Mouse (Mus musculus) kidney, embryonic 16.5 days (tissue): ENCODE results near the gene Caly. TPM values are rescaled to one million over a fixed set of nuclear protein-coding genes. Genes with fewer than 3 reads are reported as not detected.

Experiments
- ATAC-seq: fragments of 200-750 bp; cut with Nextera tagmentation; 2 replicates; pipeline ENCODE4 v1.8.0; 2017; ENCODE audit warnings: moderate TSS enrichment; ENCODE audit not compliant: low FRiP score, low TSS enrichment
- H3K27ac ChIP-seq: fragments of 300-500 bp; sonication (generic); 2 replicates; pipeline ENCODE4 v1.5.1; 2014; ENCODE audit warnings: low read length
- H3K27me3 ChIP-seq: fragments of 300-500 bp; sonication (generic); 2 replicates; pipeline ENCODE4 v1.6.1; 2014; ENCODE audit warnings: low read length, control low read depth, mixed read lengths; ENCODE audit not compliant: insufficient read depth
- H3K36me3 ChIP-seq: fragments of 300-500 bp; sonication (generic); 2 replicates; pipeline ENCODE4 v1.6.1; 2014; ENCODE audit warnings: low read length, control low read depth, mixed read lengths; ENCODE audit not compliant: insufficient read depth
- H3K4me1 ChIP-seq: fragments of 300-500 bp; sonication (generic); 2 replicates; pipeline ENCODE4 v1.6.1; 2014; ENCODE audit warnings: low read length, control low read depth, mixed read lengths; ENCODE audit not compliant: insufficient read depth
- H3K4me2 ChIP-seq: fragments of 300-500 bp; sonication (generic); replicated peaks from 2 replicates; pipeline ENCODE4 v1.6.1; 2014; ENCODE audit warnings: low read depth, low read length
- H3K4me3 ChIP-seq: fragments of 300-500 bp; sonication (generic); 2 replicates; pipeline ENCODE4 v1.5.1; 2014; ENCODE audit warnings: mild to moderate bottlenecking, low read length
- H3K9ac ChIP-seq: fragments of 300-500 bp; sonication (generic); replicated peaks from 2 replicates; pipeline ENCODE4 v1.6.1; 2014; ENCODE audit warnings: low read length
- H3K9me3 ChIP-seq: fragments of 300-500 bp; sonication (generic); 2 replicates; pipeline ENCODE4 v1.6.1; 2016; ENCODE audit warnings: low read length, control low read depth
- WGBS: fragments of 180-500 bp; shearing (Covaris S2); extraction: QIAGEN DNeasy Blood & Tissue Kit; methylation state at CpG from one replicate; pipeline ENCODE4 v1.1.7; 2014; 5-methylcytosine and 5-hydroxymethylcytosine counted together
- polyA plus RNA-seq: library from polyadenylated mRNA; unstranded; fragments of >200 nt; fragmentation: Nextera tagmentation; extraction: Ambion mirVana; gene quantifications from 2 replicates; pipeline ENCODE4 v1.2.1, GENCODE M21; 2015

Caly gene
- polyA plus RNA-seq, 1 experiment from 2014 or later: 0.99 TPM

DNA sequence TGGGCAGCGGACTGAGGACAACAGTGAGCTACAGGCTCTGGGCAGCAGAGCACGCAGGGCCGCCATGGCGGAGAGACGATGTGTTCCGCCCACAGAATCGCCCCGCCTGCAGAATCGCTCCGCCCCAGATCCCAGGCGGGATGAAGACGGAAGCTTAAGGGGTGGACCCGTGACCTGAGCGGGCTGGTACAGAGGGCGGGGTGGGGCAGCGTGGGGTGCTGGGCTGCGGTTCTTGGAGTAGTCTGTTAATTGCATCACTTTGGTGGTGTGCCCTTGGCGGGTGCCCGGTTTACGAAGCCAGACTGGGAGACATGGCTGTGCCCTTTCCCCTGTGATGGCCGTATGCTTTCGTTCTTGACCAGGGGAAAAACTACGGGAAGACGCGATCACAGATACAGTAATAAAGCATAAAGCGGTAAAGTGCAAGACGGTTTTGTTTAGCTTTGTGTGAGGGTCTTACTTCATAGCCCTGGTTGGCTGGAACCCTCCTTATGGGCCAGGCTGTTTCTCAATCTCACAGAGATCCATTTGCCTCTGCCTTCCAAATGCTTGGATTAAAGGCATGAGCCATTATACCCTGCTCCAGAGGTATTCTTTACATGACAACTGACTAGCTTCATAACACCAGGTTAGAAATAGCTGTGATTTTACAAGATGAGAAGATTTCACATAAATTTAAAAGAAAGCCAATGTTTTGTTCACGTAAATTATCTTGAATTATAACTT lies 34.1 kb upstream of the Caly start, which contains the start of gene Echs1:
TSS of gene Echs1 (minus strand) at position 148 of the 726 bp plus-strand sequence.
- H3K27ac ChIP-seq: peak within 1 kb of the TSS; percentile 91
- H3K9ac ChIP-seq: peak within 1 kb of the TSS; percentile 91
- peaks cover 12% of the 10 kb centered on the region for H3K36me3 ChIP-seq
- no peaks in the 10 kb centered on the region for H3K9me3 ChIP-seq
- ATAC-seq: peak; percentile 97
- peaks cover 3% of the 10 kb centered on the region; the same call in 1 of the 2 replicates for H3K4me1 ChIP-seq
- H3K4me2 ChIP-seq: peak within 1 kb of the TSS; percentile 96
- 4% methylated on average over 28 of the region's 28 CpGs for WGBS
- peak within 1 kb of the TSS; percentile 88 for H3K4me3 ChIP-seq
- no peaks in the 10 kb centered on the region for H3K27me3 ChIP-seq

DNA sequence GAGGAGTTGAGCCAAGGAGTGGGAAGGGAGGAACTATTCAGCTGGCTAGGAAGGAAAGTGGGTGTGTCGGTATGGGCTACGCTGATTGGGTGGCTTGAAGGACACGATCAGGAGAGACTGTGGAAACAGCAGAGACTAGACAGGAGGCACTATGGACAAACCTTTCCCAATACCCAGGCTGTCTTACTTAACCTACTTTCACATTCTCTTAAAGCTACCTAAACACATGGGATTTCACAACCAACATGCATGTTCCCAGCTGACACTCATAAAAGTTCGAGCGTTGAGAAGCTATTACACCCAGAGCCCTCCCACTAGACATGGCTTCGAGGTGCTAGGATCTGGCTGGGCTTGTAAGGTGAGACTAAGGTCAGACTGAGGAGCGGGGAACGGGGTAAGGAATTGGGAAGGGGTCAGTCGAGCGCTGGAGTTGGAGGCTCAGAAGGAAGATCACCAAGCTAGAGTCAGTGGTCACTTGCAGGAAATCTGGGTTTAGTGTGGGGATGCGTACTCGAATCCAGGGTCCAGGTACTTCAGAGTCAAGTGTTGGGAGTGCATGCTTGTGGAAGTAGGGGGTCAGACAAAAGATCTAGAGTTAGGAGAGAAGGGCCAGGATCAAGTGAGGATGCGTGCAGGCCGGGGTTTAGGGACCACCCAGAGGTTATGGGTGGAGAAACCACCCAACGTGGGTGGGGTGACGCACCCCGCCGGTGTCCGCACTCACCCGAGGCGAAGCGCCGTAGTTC lies 33.4 kb upstream of the Caly start, which contains the start of gene Paox:
TSS of gene Paox (plus strand) at position 217 of the 746 bp plus-strand sequence.
- H3K27me3 ChIP-seq: no peaks in the 10 kb centered on the region
- peak within 1 kb of the TSS; percentile 96 for H3K4me2 ChIP-seq
- peak; percentile 83 for ATAC-seq
- peak within 1 kb of the TSS; percentile 91 for H3K9ac ChIP-seq
- H3K36me3 ChIP-seq: peaks cover 19% of the 10 kb centered on the region
- H3K9me3 ChIP-seq: no peaks in the 10 kb centered on the region
- H3K27ac ChIP-seq: peak within 1 kb of the TSS; percentile 91
- WGBS: 1% methylated on average over 23 of the region's 23 CpGs
- H3K4me3 ChIP-seq: peak within 1 kb of the TSS; percentile 88
- peaks cover 3% of the 10 kb centered on the region; the same call in 1 of the 2 replicates for H3K4me1 ChIP-seq

DNA sequence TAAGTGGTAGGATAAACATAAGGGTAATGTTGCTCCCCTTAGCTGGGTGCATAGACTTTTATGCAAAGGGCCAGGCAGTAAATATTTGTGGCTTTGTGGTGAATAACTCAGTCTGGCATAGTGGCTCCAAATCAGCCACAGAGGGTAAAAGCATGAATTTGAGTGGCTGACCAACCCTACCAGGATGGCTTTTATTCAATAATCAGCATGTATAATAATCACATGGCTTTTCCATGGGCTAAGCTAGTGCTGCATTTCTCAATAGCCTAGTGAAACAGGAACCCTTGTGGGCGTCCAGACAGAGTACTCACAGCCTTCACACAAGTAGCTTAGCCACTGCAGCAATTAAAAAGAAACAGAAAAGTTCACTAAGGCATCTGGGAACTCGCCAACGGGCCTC lies 29.6 kb upstream of the Caly start:
- H3K27ac ChIP-seq: no peak overlapping the region
- peaks cover under 1% of the 10 kb centered on the region; the same call in 1 of the 2 replicates for H3K4me1 ChIP-seq
- WGBS: 64% methylated on average over 3 of the region's 3 CpGs
- H3K9me3 ChIP-seq: no peaks in the 10 kb centered on the region
- no peaks in the 10 kb centered on the region for H3K27me3 ChIP-seq
- H3K4me2 ChIP-seq: no peak overlapping the region
- H3K4me3 ChIP-seq: no peak overlapping the region
- peaks cover 55% of the 10 kb centered on the region for H3K36me3 ChIP-seq
- no peak overlapping the region for H3K9ac ChIP-seq
- ATAC-seq: no peak

DNA sequence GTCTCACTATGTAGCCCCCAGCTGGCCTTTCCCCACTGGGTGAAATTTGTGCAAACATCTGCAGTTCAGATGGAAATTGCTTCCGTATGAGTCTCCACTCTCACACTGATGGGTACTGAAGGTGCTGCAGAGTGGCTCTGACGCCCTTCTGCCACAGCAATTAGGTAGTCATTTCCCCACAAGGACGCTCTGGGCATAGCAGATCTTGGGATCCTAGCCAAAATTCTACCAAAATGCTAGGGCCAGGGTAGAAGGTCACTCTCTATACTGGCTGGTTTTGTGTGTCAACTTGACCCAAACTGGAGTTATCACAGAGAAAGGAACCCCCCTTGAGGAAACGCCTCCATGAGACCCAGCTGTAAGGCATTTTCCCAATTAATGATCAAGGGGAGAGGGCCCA lies 21.7 kb upstream of the Caly start:
- Histone ChIP-seq H3K9me3 (no peaks in the 10 kb centered on the region), H3K4me2 (no peak overlapping the region), H3K4me1 (peaks cover 12% of the 10 kb centered on the region), H3K27ac (no peak overlapping the region), H3K4me3 (no peak overlapping the region), H3K9ac (no peak overlapping the region), H3K36me3 (peaks cover 33% of the 10 kb centered on the region), H3K27me3 (no peaks in the 10 kb centered on the region)
- no peak for ATAC-seq
- WGBS: 87% methylated on average over 4 of the region's 4 CpGs

DNA sequence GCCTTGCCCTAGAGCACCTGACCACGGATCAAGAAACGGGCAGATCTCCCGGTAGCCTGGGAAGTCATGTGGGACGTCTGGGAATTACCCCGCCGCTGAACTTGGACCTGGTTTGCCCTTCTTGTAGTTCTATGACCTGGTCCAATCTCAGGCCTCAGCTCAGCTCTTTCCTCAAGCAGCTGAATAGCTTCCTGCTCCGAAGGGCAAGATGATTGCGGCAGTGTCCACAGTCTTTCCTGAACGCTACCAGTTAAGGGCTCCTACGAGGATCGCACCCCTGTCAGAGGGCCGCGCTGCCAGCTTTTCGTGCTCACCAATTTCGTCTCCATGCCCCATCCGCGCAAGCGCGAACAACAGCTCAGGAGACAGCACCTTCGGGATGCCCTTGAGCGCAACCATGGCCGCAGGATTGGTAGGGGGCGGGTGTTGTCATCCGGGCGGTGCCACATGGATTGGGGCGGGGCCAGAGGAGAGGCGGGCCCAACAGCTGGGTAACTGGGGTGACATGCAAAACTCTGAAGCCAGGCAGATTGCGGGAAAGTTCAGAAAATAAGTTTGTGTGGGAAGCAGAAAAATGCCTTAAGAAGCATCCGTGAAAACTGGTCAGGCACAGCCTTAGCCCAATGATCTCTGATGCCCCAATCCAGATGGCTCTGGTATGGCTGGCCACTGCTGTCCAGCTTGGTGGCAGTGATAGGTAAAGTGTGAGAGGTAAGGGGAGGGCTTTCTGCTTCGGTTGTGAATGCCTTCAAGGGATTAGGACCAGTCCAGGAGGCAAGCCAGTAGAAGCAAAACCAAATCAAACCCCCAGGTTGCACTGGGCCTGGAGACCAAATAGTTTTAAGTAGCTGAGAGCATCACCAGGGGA lies 19.9 kb upstream of the Caly start, which contains the start of gene Fuom:
TSS of gene Fuom (minus strand) at position 449 of the 868 bp plus-strand sequence.
- Histone ChIP-seq H3K27ac (peak within 1 kb of the TSS; percentile 77), H3K4me3 (peak within 1 kb of the TSS; percentile 55), H3K9ac (peak within 1 kb of the TSS; percentile 71), H3K4me2 (peak within 1 kb of the TSS; percentile 72), H3K36me3 (peaks cover 16% of the 10 kb centered on the region), H3K9me3 (no peaks in the 10 kb centered on the region), H3K27me3 (no peaks in the 10 kb centered on the region), H3K4me1 (peaks cover 12% of the 10 kb centered on the region)
- peak; percentile 92 for ATAC-seq
- under 1% methylated on average over 30 of the region's 30 CpGs for WGBS

DNA sequence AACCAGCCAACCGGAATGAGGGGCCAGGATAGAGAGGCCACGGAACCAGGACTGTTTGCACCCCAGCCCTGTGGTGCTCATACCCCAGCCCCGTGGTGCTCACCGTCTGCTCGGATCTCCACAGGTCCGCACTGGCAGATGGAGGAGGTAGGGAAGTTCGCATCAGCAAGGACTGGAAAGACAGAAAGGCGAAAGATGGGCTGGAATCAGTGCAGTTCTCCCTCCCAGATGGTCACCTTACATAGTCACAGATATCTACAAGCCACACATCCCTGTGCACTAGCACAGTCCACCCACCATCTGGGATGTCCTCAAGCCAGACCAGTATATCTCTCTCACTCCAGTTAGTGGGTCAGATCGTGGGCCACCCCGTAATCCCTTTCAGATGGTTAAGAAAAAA lies 19.1 kb upstream of the Caly start:
- WGBS: 74% methylated on average over 10 of the region's 10 CpGs
- Histone ChIP-seq H3K9me3 (no peaks in the 10 kb centered on the region), H3K27me3 (no peaks in the 10 kb centered on the region), H3K9ac (peak overlapping the region; percentile 71; the same call in 1 of the 2 replicates), H3K4me2 (peak overlapping the region; percentile 72), H3K36me3 (peaks cover 12% of the 10 kb centered on the region), H3K27ac (no peak overlapping the region; the same call in 1 of the 2 replicates), H3K4me1 (peaks cover 12% of the 10 kb centered on the region), H3K4me3 (peak overlapping the region; percentile 55)
- ATAC-seq: 0 out of 2 replicates have a peak, but pooled peaks have one; percentile 28

DNA sequence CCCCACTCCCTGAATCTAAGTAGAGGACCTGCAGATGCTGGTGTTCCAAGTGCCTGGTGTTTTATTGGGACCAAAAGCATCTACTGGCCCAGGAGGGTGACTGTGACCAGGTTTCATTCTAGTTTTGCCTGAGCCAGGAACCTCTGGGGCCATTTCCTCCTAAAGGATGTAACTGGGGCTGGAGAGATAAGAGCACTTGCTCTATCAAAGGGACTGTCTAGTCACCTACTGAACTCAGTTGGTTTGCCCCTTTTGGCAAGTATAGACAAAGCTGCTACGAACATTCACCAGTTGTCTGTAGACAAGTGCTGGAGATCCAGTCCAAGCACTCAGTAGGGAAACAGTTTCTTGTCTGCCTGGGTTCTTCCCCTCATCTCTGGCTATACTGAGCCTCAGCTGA lies 16.1 kb upstream of the Caly start:
- WGBS: 85% methylated on average over 1 of the region's 1 CpGs
- ATAC-seq: no peak
- H3K4me1 ChIP-seq: peaks cover 12% of the 10 kb centered on the region

DNA sequence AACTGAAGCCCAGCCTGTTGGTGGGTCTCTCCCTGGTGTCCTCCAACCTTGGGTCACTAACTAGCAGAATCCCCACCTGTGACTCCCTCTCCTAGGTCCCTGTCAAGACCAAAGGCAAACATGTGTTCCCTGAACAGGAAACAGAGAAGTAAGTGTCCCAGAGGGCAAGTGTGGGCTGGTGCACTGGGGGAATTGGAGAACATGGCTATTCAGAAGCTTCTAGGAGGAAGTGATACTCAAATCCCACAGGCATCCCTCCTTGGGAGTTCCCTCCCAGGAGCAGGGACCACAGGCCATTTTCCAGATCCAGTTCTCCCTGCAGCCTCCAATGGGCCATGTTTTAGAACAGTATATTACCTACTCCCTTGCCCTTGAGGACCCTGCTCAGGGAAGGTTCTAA lies 13.7 kb upstream of the Caly start:
- no peak overlapping the region for H3K9ac ChIP-seq
- H3K9me3 ChIP-seq: no peaks in the 10 kb centered on the region
- H3K4me1 ChIP-seq: no peaks in the 10 kb centered on the region; the same call in 1 of the 2 replicates
- no peak for ATAC-seq
- H3K27ac ChIP-seq: no peak overlapping the region
- H3K4me3 ChIP-seq: no peak overlapping the region
- no peaks in the 10 kb centered on the region for H3K27me3 ChIP-seq
- H3K4me2 ChIP-seq: no peak overlapping the region
- H3K36me3 ChIP-seq: 0 out of 2 replicates have a peak, but pooled peaks cover 2% of the 10 kb centered on the region

More for the DNA sequence above, 16.1 kb upstream of the Caly start:
- Histone ChIP-seq H3K27me3 (no peaks in the 10 kb centered on the region), H3K9ac (no peak overlapping the region), H3K4me3 (no peak overlapping the region), H3K9me3 (no peaks in the 10 kb centered on the region), H3K36me3 (0 out of 2 replicates have a peak, but pooled peaks cover 2% of the 10 kb centered on the region), H3K27ac (no peak overlapping the region), H3K4me2 (no peak overlapping the region)

DNA sequence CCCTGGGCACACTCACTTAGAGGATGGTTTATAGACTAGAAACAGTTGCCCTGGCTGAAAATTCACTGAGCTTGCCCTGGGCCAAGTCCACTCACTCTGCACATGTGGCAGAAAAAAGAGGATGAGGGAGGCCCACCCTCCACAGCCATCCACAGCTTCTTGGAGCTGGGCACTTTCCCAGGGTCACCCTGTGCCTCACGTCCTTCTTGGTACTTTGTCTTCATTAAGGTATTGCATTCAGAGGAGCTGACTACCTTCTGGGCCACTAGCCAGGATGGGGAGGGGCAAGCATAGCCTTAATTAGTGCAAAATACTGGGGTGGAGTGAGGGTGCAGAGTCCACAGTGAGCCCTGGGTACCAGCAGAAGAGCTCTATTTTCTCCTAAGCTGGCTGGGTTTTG lies 13.2 kb upstream of the Caly start:
- H3K27ac ChIP-seq: no peak overlapping the region
- no peak overlapping the region for H3K4me3 ChIP-seq
- ATAC-seq: peak; percentile 47; the same call in 1 of the 2 replicates
- 0 out of 2 replicates have a peak, but pooled peaks cover 2% of the 10 kb centered on the region for H3K36me3 ChIP-seq
- no peaks in the 10 kb centered on the region for H3K27me3 ChIP-seq
- no peak overlapping the region for H3K4me2 ChIP-seq
- WGBS: 17% methylated on average over 1 of the region's 1 CpGs
- no peak overlapping the region for H3K9ac ChIP-seq
- H3K9me3 ChIP-seq: no peaks in the 10 kb centered on the region
- no peaks in the 10 kb centered on the region; the same call in 1 of the 2 replicates for H3K4me1 ChIP-seq
